Mouse (Mus musculus): ENCODE results near the gene Mesd. TPM values are rescaled to one million over a fixed set of nuclear protein-coding genes. Genes with fewer than 3 reads are reported as not detected.

Gene Mesd
- polyA plus RNA-seq, 1 experiment from 2014 or later: 50.6 TPM

DNA sequence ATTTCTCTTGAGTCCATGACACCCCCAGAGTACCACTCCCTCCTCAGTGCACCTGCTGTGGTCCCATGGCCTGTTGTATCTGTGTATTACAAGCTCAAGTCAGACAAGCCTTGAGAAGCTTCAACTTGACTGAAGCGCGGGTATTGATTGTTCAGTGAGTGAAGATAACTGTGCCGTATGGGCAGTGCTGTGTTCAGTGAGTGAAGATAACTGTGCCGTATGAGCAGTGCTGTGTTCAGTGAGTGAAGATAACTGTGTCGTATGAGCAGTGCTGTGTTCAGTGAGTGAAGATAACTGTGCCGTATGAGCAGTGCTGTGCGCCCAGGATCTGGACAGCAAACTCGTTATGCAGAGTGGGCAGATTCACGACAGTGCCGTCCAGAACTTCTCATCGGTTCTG, 14.0 kb downstream of the Mesd start:
- no peak overlapping the region for H3K4me2 ChIP-seq (ENCODE audit: low read length)
- no peaks in the 10 kb centered on the region for H3K27me3 ChIP-seq (ENCODE audit: control insufficient read depth, insufficient read depth, low read length)
- H3K4me3 ChIP-seq (replicated peaks; ENCODE audit: low read depth, low read length): no peak overlapping the region
- ATAC-seq (ENCODE audit: low FRiP score, low TSS enrichment) (no peak), DNase-seq (no peak)
- 93% methylated on average over 11 of the region's 11 CpGs for WGBS
- H3K27ac ChIP-seq (replicated peaks; ENCODE audit: low read depth, low read length): no peak overlapping the region
- no peak overlapping the region for H3K9ac ChIP-seq (replicated peaks; ENCODE audit: low read length)
- no peaks in the 10 kb centered on the region for H3K9me3 ChIP-seq (ENCODE audit: control insufficient read depth, low read length)
- peaks cover 66% of the 10 kb centered on the region for H3K36me3 ChIP-seq (ENCODE audit: control insufficient read depth, insufficient read depth, low read length)
- H3K4me1 ChIP-seq (ENCODE audit: control insufficient read depth, insufficient read depth, low read length): peaks cover 11% of the 10 kb centered on the region

- no peak overlapping the region for H3K27ac ChIP-seq (replicated peaks; ENCODE audit: low read depth, low read length)
- ATAC-seq (ENCODE audit: low FRiP score, low TSS enrichment) (no peak), DNase-seq (no peak)
- no peak overlapping the region for H3K4me2 ChIP-seq (ENCODE audit: low read length)
- H3K4me3 ChIP-seq (replicated peaks; ENCODE audit: low read depth, low read length): no peak overlapping the region
- H3K9ac ChIP-seq (replicated peaks; ENCODE audit: low read length): no peak overlapping the region
- no peaks in the 10 kb centered on the region for H3K4me1 ChIP-seq (ENCODE audit: control insufficient read depth, insufficient read depth, low read length)
- no peaks in the 10 kb centered on the region for H3K9me3 ChIP-seq (ENCODE audit: control insufficient read depth, low read length)
- 88% methylated on average over 3 of the region's 3 CpGs for WGBS
- no peaks in the 10 kb centered on the region for H3K27me3 ChIP-seq (ENCODE audit: control insufficient read depth, insufficient read depth, low read length)
- peaks cover 57% of the 10 kb centered on the region for H3K36me3 ChIP-seq (ENCODE audit: control insufficient read depth, insufficient read depth, low read length)
Measured at GRCm38 (mm10) chr7:83900519-83900918, 16.3 kb downstream of the Mesd start.

- Histone ChIP-seq H3K9ac (replicated peaks; ENCODE audit: low read length) (no peak overlapping the region), H3K4me2 (ENCODE audit: low read length) (no peak overlapping the region), H3K4me1 (ENCODE audit: control insufficient read depth, insufficient read depth, low read length) (no peaks in the 10 kb centered on the region), H3K9me3 (ENCODE audit: control insufficient read depth, low read length) (no peaks in the 10 kb centered on the region), H3K36me3 (ENCODE audit: control insufficient read depth, insufficient read depth, low read length) (peaks cover 50% of the 10 kb centered on the region), H3K27ac (replicated peaks; ENCODE audit: low read depth, low read length) (no peak overlapping the region), H3K27me3 (ENCODE audit: control insufficient read depth, insufficient read depth, low read length) (no peaks in the 10 kb centered on the region), H3K4me3 (replicated peaks; ENCODE audit: low read depth, low read length) (no peak overlapping the region)
- ATAC-seq (ENCODE audit: low FRiP score, low TSS enrichment): no peak
- no peak for DNase-seq
- 92% methylated on average over 4 of the region's 4 CpGs for WGBS
Measured at GRCm38 (mm10) chr7:83901425-83901824, 17.2 kb downstream of the Mesd start.

- H3K36me3 ChIP-seq (ENCODE audit: control insufficient read depth, insufficient read depth, low read length): peaks cover 44% of the 10 kb centered on the region
- H3K27me3 ChIP-seq (ENCODE audit: control insufficient read depth, insufficient read depth, low read length): no peaks in the 10 kb centered on the region
- H3K4me2 ChIP-seq (ENCODE audit: low read length): no peak overlapping the region
- WGBS: 83% methylated on average over 5 of the region's 5 CpGs
- no peak overlapping the region for H3K9ac ChIP-seq (replicated peaks; ENCODE audit: low read length)
- no peaks in the 10 kb centered on the region for H3K9me3 ChIP-seq (ENCODE audit: control insufficient read depth, low read length)
- no peak overlapping the region for H3K4me3 ChIP-seq (replicated peaks; ENCODE audit: low read depth, low read length)
- no peaks in the 10 kb centered on the region for H3K4me1 ChIP-seq (ENCODE audit: control insufficient read depth, insufficient read depth, low read length)
- no peak overlapping the region for H3K27ac ChIP-seq (replicated peaks; ENCODE audit: low read depth, low read length)
- no peak for DNase-seq
- ATAC-seq (ENCODE audit: low FRiP score, low TSS enrichment): no peak
Measured at GRCm38 (mm10) chr7:83902296-83903145, 18.3 kb downstream of the Mesd start.

DNA sequence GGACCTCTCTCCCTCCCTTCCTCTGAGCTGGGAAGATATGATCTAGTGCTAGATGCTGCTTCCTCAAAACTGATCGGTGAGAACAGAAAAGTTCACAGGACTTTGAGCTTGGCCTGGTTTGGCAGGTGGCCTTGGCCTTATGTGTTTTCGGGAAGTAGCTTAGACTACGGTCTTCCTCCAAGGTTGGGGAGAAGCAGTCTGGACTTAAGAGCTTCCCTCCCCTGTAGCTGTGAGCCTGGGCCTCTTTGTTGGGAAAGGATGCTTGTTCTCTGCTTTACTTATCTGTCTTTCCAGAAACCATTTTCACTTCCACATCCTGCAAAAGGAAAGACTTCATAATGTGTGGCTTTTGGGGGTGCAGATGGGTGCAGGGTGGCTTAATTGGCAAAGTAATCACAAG, 20.6 kb downstream of the Mesd start:
- H3K36me3 ChIP-seq (ENCODE audit: control insufficient read depth, insufficient read depth, low read length): peaks cover 21% of the 10 kb centered on the region
- no peak for ATAC-seq (ENCODE audit: low FRiP score, low TSS enrichment)
- no peak overlapping the region for H3K4me3 ChIP-seq (replicated peaks; ENCODE audit: low read depth, low read length)
- no peak for DNase-seq
- no peaks in the 10 kb centered on the region for H3K4me1 ChIP-seq (ENCODE audit: control insufficient read depth, insufficient read depth, low read length)
- no peaks in the 10 kb centered on the region for H3K27me3 ChIP-seq (ENCODE audit: control insufficient read depth, insufficient read depth, low read length)
- no peaks in the 10 kb centered on the region for H3K9me3 ChIP-seq (ENCODE audit: control insufficient read depth, low read length)
- H3K9ac ChIP-seq (replicated peaks; ENCODE audit: low read length): no peak overlapping the region
- H3K4me2 ChIP-seq (ENCODE audit: low read length): no peak overlapping the region
- H3K27ac ChIP-seq (replicated peaks; ENCODE audit: low read depth, low read length): no peak overlapping the region
- WGBS: 100% methylated on average over 3 of the region's 3 CpGs

- 91% methylated on average over 3 of the region's 3 CpGs for WGBS
- Histone ChIP-seq H3K27ac (replicated peaks; ENCODE audit: low read depth, low read length) (no peak overlapping the region), H3K4me2 (ENCODE audit: low read length) (no peak overlapping the region), H3K9me3 (ENCODE audit: control insufficient read depth, low read length) (no peaks in the 10 kb centered on the region), H3K27me3 (ENCODE audit: control insufficient read depth, insufficient read depth, low read length) (no peaks in the 10 kb centered on the region), H3K4me1 (ENCODE audit: control insufficient read depth, insufficient read depth, low read length) (no peaks in the 10 kb centered on the region), H3K4me3 (replicated peaks; ENCODE audit: low read depth, low read length) (no peak overlapping the region), H3K36me3 (ENCODE audit: control insufficient read depth, insufficient read depth, low read length) (no peaks in the 10 kb centered on the region), H3K9ac (replicated peaks; ENCODE audit: low read length) (no peak overlapping the region)
- DNase-seq (no peak), ATAC-seq (ENCODE audit: low FRiP score, low TSS enrichment) (no peak)
Measured at GRCm38 (mm10) chr7:83911909-83912308, 27.6 kb downstream of the Mesd start.

DNA sequence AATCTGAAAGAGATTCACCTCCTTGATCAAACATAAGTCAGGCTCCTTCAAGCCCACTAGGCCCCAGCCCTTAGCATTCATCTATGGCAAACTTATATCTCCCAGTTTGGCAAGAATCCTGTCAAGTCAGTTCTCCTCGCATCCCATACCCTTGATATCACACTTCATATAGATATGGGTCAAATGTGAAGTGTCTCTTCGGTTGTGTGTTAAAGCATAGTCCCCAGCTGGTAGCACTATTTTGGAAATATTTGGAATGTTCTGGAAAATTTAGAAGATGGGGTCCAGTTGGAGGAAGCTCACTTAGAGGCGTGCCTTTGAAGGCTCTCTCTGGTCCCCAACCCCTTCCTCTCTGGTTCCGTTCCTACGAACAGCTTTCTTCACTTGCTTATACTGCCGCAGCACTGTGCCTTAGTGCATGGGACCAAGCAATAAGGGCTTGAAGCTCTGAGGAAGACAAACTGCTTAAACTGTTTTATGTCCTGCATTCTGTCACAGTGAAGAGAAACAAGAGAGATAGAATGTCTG, 29.2 kb downstream of the Mesd start:
- DNase-seq (no peak), ATAC-seq (ENCODE audit: low FRiP score, low TSS enrichment) (no peak)
- H3K27me3 ChIP-seq (ENCODE audit: control insufficient read depth, insufficient read depth, low read length): no peaks in the 10 kb centered on the region
- H3K36me3 ChIP-seq (ENCODE audit: control insufficient read depth, insufficient read depth, low read length): no peaks in the 10 kb centered on the region
- no peak overlapping the region for H3K27ac ChIP-seq (replicated peaks; ENCODE audit: low read depth, low read length)
- H3K9ac ChIP-seq (replicated peaks; ENCODE audit: low read length): no peak overlapping the region
- no peaks in the 10 kb centered on the region for H3K9me3 ChIP-seq (ENCODE audit: control insufficient read depth, low read length)
- H3K4me1 ChIP-seq (ENCODE audit: control insufficient read depth, insufficient read depth, low read length): no peaks in the 10 kb centered on the region
- H3K4me3 ChIP-seq (replicated peaks; ENCODE audit: low read depth, low read length): no peak overlapping the region
- WGBS: 91% methylated on average over 6 of the region's 6 CpGs
- no peak overlapping the region for H3K4me2 ChIP-seq (ENCODE audit: low read length)

GRCm38 (mm10) chr7:83913995-83914394, 29.7 kb downstream of the Mesd start:
- Histone ChIP-seq H3K27ac (replicated peaks; ENCODE audit: low read depth, low read length) (no peak overlapping the region), H3K9me3 (ENCODE audit: control insufficient read depth, low read length) (no peaks in the 10 kb centered on the region), H3K27me3 (ENCODE audit: control insufficient read depth, insufficient read depth, low read length) (no peaks in the 10 kb centered on the region), H3K9ac (replicated peaks; ENCODE audit: low read length) (no peak overlapping the region), H3K4me3 (replicated peaks; ENCODE audit: low read depth, low read length) (no peak overlapping the region), H3K36me3 (ENCODE audit: control insufficient read depth, insufficient read depth, low read length) (no peaks in the 10 kb centered on the region), H3K4me2 (ENCODE audit: low read length) (no peak overlapping the region), H3K4me1 (ENCODE audit: control insufficient read depth, insufficient read depth, low read length) (no peaks in the 10 kb centered on the region)
- ATAC-seq (ENCODE audit: low FRiP score, low TSS enrichment) (no peak), DNase-seq (no peak)
- WGBS: 80% methylated on average over 9 of the region's 9 CpGs

DNA sequence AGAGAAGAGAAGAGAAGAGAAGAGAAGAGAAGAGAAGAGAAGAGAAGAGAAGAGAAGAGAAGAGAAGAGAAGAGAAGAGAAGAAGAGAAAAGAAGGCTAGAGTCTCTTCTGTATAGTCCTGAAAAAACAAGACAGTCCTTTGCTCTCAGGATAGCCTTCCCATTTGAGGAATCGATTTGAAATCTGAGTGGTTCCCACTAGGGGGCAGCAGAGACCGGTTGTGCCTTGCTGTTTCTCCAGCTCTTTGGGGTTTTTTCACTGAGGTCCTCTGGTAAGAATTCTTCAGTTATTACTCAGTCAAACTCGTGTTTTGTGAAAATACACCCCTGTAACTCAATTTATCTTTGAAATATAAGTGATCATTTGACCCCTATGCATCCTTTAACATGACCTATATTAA, 30.3 kb downstream of the Mesd start:
- Histone ChIP-seq H3K9me3 (ENCODE audit: control insufficient read depth, low read length) (no peaks in the 10 kb centered on the region), H3K9ac (replicated peaks; ENCODE audit: low read length) (no peak overlapping the region), H3K27ac (replicated peaks; ENCODE audit: low read depth, low read length) (no peak overlapping the region), H3K36me3 (ENCODE audit: control insufficient read depth, insufficient read depth, low read length) (no peaks in the 10 kb centered on the region), H3K4me2 (ENCODE audit: low read length) (no peak overlapping the region), H3K4me1 (ENCODE audit: control insufficient read depth, insufficient read depth, low read length) (no peaks in the 10 kb centered on the region), H3K4me3 (replicated peaks; ENCODE audit: low read depth, low read length) (no peak overlapping the region), H3K27me3 (ENCODE audit: control insufficient read depth, insufficient read depth, low read length) (no peaks in the 10 kb centered on the region)
- DNase-seq: peak; percentile 95
- no peak; the same call in 1 of the 2 replicates for ATAC-seq (ENCODE audit: low FRiP score, low TSS enrichment)
- WGBS: 1% methylated on average over 3 of the region's 3 CpGs

All from midbrain, embryonic 14.5 days (tissue).